Mouse (Mus musculus) intestine, embryonic 15.5 days (tissue): ENCODE results near the gene Diexf. TPM values are rescaled to one million over a fixed set of nuclear protein-coding genes. Genes with fewer than 3 reads are reported as not detected.

Experiments used
- ATAC-seq: fragments of 200-750 bp; cut with Nextera tagmentation; 2 replicates; pipeline ENCODE4 v1.8.0; 2017; ENCODE audit warnings: moderate TSS enrichment, moderate library complexity
- H3K27ac ChIP-seq: fragments of 300-500 bp; sonication (generic); 2 replicates; pipeline ENCODE4 v1.5.1; 2015; ENCODE audit warnings: mild to moderate bottlenecking, inconsistent platforms
- H3K27me3 ChIP-seq: fragments of 300-500 bp; sonication (generic); replicated peaks from 2 replicates; pipeline ENCODE4 v1.6.1; 2015; ENCODE audit warnings: inconsistent platforms
- H3K36me3 ChIP-seq: fragments of 300-500 bp; sonication (generic); 2 replicates; pipeline ENCODE4 v1.6.1; 2015; ENCODE audit warnings: inconsistent platforms
- H3K4me1 ChIP-seq: fragments of 300-500 bp; sonication (generic); replicated peaks from 2 replicates; pipeline ENCODE4 v1.6.1; 2015; ENCODE audit warnings: inconsistent platforms
- H3K4me2 ChIP-seq: fragments of 300-500 bp; sonication (generic); replicated peaks from 2 replicates; pipeline ENCODE4 v1.6.1; 2015; ENCODE audit warnings: mild to moderate bottlenecking, inconsistent platforms
- H3K4me3 ChIP-seq: fragments of 300-500 bp; sonication (generic); replicated peaks from 2 replicates; pipeline ENCODE4 v1.5.1; 2015; ENCODE audit warnings: inconsistent platforms
- H3K9ac ChIP-seq: fragments of 300-500 bp; sonication (generic); 2 replicates; pipeline ENCODE4 v1.6.1; 2015; ENCODE audit warnings: inconsistent platforms
- H3K9me3 ChIP-seq: fragments of 300-500 bp; sonication (generic); 2 replicates; pipeline ENCODE4 v1.6.1; 2016; ENCODE audit warnings: inconsistent platforms
- WGBS: fragments of 180-500 bp; shearing (Covaris S2); methylation state at CpG from one replicate; pipeline ENCODE4 v1.1.7; 2015; 5-methylcytosine and 5-hydroxymethylcytosine counted together
- polyA plus RNA-seq: library from polyadenylated mRNA; unstranded; fragments of >200 nt; fragmentation: Nextera tagmentation; extraction: Ambion mirVana; gene quantifications from 2 replicates; pipeline ENCODE4 v1.2.1, GENCODE M21; 2015

Diexf gene
- polyA plus RNA-seq, 1 experiment from 2014 or later = 7.5 TPM

DNA sequence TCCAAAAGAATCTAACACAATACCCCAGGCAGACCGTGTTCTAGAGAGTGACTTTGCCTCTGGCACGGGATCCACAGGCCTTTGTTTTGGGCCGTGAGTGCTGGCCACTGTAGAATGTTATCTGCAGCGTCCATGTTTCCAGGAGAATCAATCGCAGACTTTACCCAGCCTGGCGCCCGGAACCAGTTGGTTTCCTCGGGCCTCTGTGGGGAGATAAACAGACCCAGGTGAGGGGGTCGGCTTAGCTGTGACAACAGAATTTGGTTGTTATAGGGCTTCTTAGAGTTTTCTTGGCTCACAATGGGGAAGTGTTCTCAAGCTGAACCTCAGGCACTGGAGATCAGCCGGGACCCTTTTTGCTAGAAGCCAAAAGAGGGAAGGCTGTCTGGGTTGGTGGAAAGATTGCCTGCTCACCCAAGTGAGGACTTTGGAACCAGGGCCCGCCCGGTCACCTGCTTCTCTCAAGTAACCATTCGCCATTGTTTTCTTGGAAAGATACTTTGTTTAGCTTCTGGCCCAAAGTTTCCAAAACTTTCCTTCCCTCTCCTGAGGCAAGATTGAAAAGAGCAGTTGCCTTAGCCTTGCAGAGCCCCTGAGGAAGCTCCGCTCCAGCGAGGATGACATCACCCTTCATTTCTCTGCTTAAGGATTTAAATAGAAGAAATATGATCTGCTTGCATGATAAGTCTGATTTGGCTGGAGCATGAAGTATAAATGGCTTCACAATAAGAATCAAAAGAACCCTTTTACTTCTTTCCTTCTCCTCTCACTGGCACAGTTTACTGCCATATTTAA lies 26.4 kb upstream of the Diexf start:
- H3K4me2 ChIP-seq = peak overlapping the region; percentile 66
- peaks cover 15% of the 10 kb centered on the region for H3K27me3 ChIP-seq
- no peaks in the 10 kb centered on the region for H3K9me3 ChIP-seq
- no peak overlapping the region for H3K9ac ChIP-seq
- H3K4me3 ChIP-seq = peak overlapping the region; percentile 10
- no peak for ATAC-seq
- 49% methylated on average over 15 of the region's 15 CpGs for WGBS
- peak overlapping the region; percentile 77 for H3K27ac ChIP-seq
- peaks cover 22% of the 10 kb centered on the region for H3K4me1 ChIP-seq
- no peaks in the 10 kb centered on the region for H3K36me3 ChIP-seq

DNA sequence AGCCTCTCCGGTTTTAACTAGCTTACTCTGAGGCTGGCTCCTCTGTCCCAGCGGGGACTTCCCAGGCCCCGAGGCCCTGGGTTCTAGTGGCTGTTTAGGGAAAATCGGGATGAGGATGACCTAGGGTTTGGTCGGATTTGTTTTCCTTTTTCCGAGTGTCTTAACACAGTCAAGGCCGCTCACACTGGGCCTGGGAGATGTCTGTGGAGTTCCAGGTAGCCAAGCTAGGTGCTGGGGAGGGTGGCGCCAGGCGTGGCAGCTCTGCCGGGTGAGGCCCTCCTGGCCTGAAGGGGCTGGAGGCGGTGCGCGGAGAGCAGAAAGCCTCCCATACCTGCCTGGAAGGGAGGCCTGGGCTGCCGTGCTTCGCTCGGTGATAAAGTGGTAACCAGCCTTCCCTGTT lies 23.5 kb upstream of the Diexf start:
- no peaks in the 10 kb centered on the region for H3K36me3 ChIP-seq

DNA sequence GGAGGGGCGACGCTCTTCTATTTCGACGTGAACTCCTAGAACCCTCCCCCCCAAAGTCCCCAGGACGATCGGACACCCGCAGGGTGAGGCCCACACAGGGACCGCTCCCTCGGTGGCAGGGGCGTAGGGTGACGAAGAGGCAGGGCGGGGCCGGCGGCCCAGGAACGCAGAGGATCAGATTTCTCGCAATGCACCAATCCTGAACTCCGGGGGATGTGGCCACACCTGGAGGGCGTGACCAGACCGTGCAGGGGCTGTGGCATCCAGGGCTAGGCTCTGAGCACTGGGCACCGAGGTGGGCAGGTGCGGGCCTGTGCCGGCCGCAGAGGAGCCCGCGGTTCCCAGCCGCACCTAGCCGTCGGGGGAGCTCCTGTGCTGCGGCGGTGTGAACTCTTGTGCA lies 22.8 kb upstream of the Diexf start, which contains the start of gene Irf6:
Gene Irf6, plus strand, starts transcription at position 240 of the 400 bp plus-strand sequence.
- Histone ChIP-seq H3K4me3 (peak within 1 kb of the TSS; percentile 52), H3K9me3 (no peaks in the 10 kb centered on the region), H3K4me2 (peak within 1 kb of the TSS; percentile 66), H3K36me3 (no peaks in the 10 kb centered on the region), H3K9ac (peak within 1 kb of the TSS; percentile 64), H3K27ac (peak within 1 kb of the TSS; percentile 75), H3K27me3 (peaks cover 15% of the 10 kb centered on the region), H3K4me1 (peaks cover 11% of the 10 kb centered on the region)
- ATAC-seq = peak; percentile 96
- 2% methylated on average over 30 of the region's 30 CpGs for WGBS

More for the DNA sequence above, 23.5 kb upstream of the Diexf start:
- 33% methylated on average over 16 of the region's 16 CpGs for WGBS
- Histone ChIP-seq H3K4me2 (peak overlapping the region; percentile 66), H3K27me3 (peaks cover 15% of the 10 kb centered on the region), H3K27ac (peak overlapping the region; percentile 75), H3K9ac (peak overlapping the region; percentile 64), H3K4me1 (peaks cover 11% of the 10 kb centered on the region), H3K9me3 (no peaks in the 10 kb centered on the region), H3K4me3 (peak overlapping the region; percentile 52)
- peak; percentile 66 for ATAC-seq

DNA sequence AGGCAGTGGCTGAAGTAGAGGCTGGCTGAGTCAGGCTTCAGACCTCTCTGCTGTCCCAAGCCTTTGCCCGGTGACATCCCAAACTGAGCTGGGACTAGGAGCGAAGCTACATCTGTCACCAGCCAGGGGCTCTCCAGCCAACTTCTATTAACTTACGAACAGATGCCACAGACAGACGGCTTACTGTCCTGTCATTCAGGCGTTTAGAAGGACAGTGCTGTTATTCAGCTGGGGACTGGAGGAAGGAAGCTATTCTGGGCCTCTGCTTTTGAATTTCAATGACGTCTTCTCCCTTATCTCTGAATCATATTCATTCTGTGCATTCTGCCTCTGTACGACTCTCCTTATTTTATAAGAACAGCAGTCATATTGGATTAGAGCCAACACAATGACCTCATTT lies 21.1 kb upstream of the Diexf start:
- 46% methylated on average over 7 of the region's 7 CpGs for WGBS

DNA sequence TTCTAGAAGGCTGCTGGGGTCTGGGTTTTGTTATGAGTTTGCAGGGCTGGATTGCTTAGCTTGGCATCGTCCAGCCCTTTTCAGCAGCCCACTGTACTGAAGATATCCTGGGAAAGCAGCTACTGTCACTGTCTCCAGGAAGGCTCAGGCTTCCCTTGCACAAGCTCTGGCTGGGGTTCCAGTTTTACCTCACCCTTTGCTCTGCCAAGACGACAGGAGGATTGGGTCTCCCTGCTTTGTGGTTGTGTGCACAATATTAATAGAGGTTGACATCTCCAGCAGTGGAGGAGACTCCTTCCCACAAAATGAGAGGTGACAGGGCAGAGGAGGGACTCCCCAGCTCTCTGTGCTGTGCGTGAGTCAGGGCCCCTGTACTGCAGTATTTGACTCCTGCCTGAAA lies 19.2 kb upstream of the Diexf start:
- H3K4me2 ChIP-seq = no peak overlapping the region
- H3K36me3 ChIP-seq = no peaks in the 10 kb centered on the region
- no peak overlapping the region for H3K27ac ChIP-seq
- no peaks in the 10 kb centered on the region for H3K9me3 ChIP-seq
- H3K4me1 ChIP-seq = peaks cover 9% of the 10 kb centered on the region
- WGBS = 50% methylated on average over 3 of the region's 3 CpGs
- peaks cover 12% of the 10 kb centered on the region for H3K27me3 ChIP-seq
- H3K4me3 ChIP-seq = no peak overlapping the region
- no peak for ATAC-seq
- H3K9ac ChIP-seq = no peak overlapping the region

More for the DNA sequence above, 21.1 kb upstream of the Diexf start:
- H3K4me3 ChIP-seq = no peak overlapping the region
- H3K4me1 ChIP-seq = peaks cover 9% of the 10 kb centered on the region
- H3K9ac ChIP-seq = no peak overlapping the region
- no peaks in the 10 kb centered on the region for H3K36me3 ChIP-seq
- no peak for ATAC-seq
- no peaks in the 10 kb centered on the region for H3K9me3 ChIP-seq
- no peak overlapping the region for H3K4me2 ChIP-seq
- no peak overlapping the region for H3K27ac ChIP-seq
- H3K27me3 ChIP-seq = peaks cover 15% of the 10 kb centered on the region

DNA sequence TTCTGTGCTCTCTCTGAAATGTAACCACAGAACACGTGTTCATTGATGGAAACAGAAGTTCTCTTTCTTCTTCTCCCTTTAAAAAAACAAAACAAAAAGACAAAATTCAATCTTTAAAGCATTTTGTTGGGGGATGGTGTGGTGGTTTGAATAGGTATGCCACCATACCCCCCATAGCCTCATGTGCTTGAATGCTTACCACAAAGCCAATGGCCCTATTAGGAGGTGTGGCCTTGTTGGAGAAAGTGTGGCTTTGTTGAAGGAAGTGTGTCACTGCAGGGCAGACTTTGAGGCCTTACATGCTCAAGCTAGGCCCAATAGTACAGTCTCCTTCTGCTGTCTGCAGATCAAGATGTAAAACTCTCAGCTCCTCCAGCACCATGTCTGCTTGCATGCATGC lies 16.3 kb upstream of the Diexf start:
- H3K27me3 ChIP-seq = no peaks in the 10 kb centered on the region
- H3K36me3 ChIP-seq = no peaks in the 10 kb centered on the region
- no peaks in the 10 kb centered on the region; the same call in none of the 2 replicates for H3K4me1 ChIP-seq
- 85% methylated on average over 1 of the region's 1 CpGs for WGBS
- H3K9me3 ChIP-seq = no peaks in the 10 kb centered on the region
- ATAC-seq = no peak
- no peak overlapping the region for H3K27ac ChIP-seq
- no peak overlapping the region for H3K4me3 ChIP-seq
- H3K4me2 ChIP-seq = no peak overlapping the region
- H3K9ac ChIP-seq = no peak overlapping the region

DNA sequence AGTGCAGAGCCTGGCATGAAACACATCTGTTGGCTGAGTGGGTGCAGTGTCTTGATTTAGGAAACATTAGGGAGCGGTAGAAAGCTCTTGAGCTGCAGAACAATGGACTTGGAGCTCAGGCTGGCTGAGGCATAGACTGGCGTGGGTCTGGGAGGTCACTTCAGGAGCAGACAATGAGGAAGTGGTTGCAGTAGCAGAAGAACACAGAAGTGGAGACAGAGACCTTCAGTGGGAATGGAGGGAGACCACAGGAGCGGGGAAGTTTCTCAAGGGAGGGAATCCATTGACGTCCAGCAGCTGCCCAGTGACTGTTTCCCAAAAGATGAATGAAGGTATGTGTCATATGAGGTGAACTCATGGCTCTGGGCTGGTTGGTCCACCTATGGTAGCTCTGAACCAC lies 15.0 kb upstream of the Diexf start:
- no peak overlapping the region for H3K27ac ChIP-seq
- 87% methylated on average over 4 of the region's 4 CpGs for WGBS
- H3K36me3 ChIP-seq = no peaks in the 10 kb centered on the region
- H3K27me3 ChIP-seq = no peaks in the 10 kb centered on the region
- no peak for ATAC-seq
- no peaks in the 10 kb centered on the region; the same call in 1 of the 2 replicates for H3K4me1 ChIP-seq
- no peak overlapping the region for H3K4me2 ChIP-seq
- no peak overlapping the region for H3K4me3 ChIP-seq
- H3K9me3 ChIP-seq = no peaks in the 10 kb centered on the region
- no peak overlapping the region for H3K9ac ChIP-seq

DNA sequence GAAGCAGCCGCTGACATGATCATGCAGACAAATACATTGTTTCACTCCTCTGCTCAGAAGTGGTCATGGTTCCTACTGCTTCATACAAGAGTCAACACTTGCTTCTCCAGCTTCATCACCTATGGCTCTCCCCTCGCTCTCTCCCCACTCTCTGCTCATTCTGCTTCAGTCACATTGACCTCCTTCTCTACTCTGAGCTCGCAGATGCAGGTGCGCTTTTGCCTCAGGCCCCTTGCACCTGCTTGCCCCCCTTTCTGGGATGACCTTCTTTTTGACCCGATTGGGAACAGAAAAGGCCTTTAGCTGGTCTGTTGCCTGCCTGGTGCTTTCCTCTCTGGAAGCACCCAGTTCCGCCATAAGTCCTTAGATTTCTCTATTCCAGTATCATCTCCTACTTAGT lies 14.4 kb upstream of the Diexf start:
- no peaks in the 10 kb centered on the region for H3K9me3 ChIP-seq
- H3K27me3 ChIP-seq = no peaks in the 10 kb centered on the region
- no peak overlapping the region for H3K4me2 ChIP-seq
- H3K4me1 ChIP-seq = no peaks in the 10 kb centered on the region; the same call in 1 of the 2 replicates
- no peaks in the 10 kb centered on the region for H3K36me3 ChIP-seq
- no peak overlapping the region for H3K4me3 ChIP-seq
- H3K9ac ChIP-seq = no peak overlapping the region
- no peak for ATAC-seq
- WGBS = 88% methylated on average over 6 of the region's 6 CpGs
- H3K27ac ChIP-seq = no peak overlapping the region

DNA sequence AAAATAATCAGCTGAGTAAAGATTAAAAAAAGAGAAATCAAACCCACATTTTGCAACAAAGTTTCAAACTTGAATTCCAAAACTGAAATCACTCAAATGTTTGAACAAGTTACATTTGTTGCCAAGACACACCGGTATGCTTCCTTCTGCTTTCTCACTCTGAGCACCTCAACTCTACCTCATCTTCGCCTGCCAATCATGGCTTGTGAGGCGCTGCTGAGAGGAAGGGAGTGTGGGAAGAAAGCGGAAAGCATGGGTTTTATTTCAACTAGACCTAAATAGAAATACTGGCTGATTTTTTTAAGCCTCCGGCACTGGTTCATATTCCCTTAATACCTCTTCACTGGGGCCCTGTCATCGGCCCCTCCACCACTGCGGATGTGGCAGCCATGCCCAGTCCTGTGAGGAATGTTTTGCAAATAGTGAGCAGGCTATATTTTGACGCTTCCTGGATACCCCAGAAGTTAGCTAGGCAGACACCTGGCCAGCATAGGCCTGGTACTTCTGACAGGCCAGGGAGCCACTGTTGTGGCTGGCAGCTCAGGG lies 12.5 kb upstream of the Diexf start:
- 80% methylated on average over 8 of the region's 8 CpGs for WGBS
- no peak overlapping the region for H3K27ac ChIP-seq

DNA sequence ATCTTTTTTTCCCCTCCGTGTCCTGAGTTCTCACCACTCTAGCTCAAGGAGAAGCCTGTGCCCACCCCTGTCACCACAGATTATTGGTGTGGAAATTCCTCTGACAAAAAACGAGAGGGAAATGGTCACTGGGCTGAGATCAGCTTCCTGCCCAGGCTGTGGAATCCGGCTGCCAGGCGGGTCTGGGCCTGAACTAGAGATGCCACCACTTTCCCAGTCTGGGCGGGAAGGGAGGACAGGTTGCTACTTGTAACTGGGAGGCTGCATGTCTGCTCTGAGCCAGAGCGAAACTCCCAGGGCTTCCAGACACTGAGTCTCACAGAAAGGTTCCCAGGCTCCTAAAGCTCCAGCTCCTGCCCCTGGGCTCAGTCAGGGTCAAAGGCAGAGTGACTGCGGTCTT lies 11.0 kb upstream of the Diexf start:
- Histone ChIP-seq H3K4me1 (0 out of 2 replicates have a peak, but pooled peaks cover 2% of the 10 kb centered on the region), H3K4me3 (no peak overlapping the region), H3K27ac (no peak overlapping the region), H3K9ac (no peak overlapping the region), H3K36me3 (no peaks in the 10 kb centered on the region), H3K9me3 (no peaks in the 10 kb centered on the region), H3K4me2 (no peak overlapping the region), H3K27me3 (no peaks in the 10 kb centered on the region)
- WGBS = 67% methylated on average over 7 of the region's 7 CpGs
- no peak for ATAC-seq

More for the DNA sequence above, 12.5 kb upstream of the Diexf start:
- H3K4me3 ChIP-seq = no peak overlapping the region
- H3K9me3 ChIP-seq = no peaks in the 10 kb centered on the region
- 0 out of 2 replicates have a peak, but pooled peaks cover 2% of the 10 kb centered on the region for H3K4me1 ChIP-seq
- H3K4me2 ChIP-seq = no peak overlapping the region
- no peak overlapping the region for H3K9ac ChIP-seq
- no peaks in the 10 kb centered on the region for H3K27me3 ChIP-seq
- ATAC-seq = no peak
- no peaks in the 10 kb centered on the region for H3K36me3 ChIP-seq

DNA sequence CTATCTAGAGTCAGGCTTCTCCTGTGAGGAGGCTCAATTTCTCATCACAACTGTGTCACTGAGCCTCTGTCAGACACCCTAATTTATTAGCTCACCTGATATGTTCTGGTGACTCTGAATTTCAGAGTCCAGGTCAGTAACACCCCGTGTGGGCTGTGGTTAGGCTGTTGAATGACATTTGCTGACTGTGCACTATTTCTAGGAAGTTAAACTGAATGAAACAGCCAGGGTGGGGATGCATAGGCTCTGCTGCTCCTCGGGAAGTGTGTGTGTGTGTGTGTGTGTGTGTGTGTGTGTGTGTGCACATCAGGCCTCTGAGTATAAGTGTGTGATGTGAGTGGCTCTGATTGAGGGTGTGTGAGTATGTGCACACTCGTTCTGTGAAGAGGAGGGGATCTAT lies 8.6 kb upstream of the Diexf start:
- peak; percentile 85 for ATAC-seq
- H3K36me3 ChIP-seq = no peaks in the 10 kb centered on the region
- H3K4me1 ChIP-seq = 0 out of 2 replicates have a peak, but pooled peaks cover 2% of the 10 kb centered on the region
- H3K4me3 ChIP-seq = no peak overlapping the region
- H3K27ac ChIP-seq = no peak overlapping the region
- H3K9ac ChIP-seq = no peak overlapping the region
- H3K4me2 ChIP-seq = no peak overlapping the region
- H3K9me3 ChIP-seq = no peaks in the 10 kb centered on the region
- H3K27me3 ChIP-seq = no peaks in the 10 kb centered on the region
- WGBS = 33% methylated on average over 3 of the region's 3 CpGs

DNA sequence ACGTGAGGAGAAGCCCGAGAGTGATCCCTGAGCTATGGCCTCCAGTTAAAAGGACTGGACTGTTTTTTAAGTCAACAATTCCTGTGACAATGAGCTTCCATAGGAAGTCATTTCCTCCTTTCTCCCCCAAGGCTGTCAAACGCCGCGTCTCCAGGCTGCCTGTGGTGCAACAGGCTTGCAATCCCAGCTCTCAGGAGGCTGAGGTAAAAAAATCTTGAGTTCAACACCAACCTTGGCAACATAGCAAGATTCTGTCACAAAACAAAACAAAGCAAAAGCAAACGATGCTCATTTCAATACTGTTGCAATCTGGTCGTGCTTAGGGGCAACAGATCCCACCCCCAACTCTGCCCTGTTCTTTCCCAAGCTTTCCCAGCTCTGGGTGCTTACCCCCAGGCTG lies 8.0 kb upstream of the Diexf start:
- H3K27ac ChIP-seq = no peak overlapping the region
- no peak overlapping the region for H3K4me2 ChIP-seq
- no peak for ATAC-seq
- no peak overlapping the region for H3K9ac ChIP-seq
- 30% methylated on average over 7 of the region's 7 CpGs for WGBS
- H3K27me3 ChIP-seq = no peaks in the 10 kb centered on the region
- H3K36me3 ChIP-seq = no peaks in the 10 kb centered on the region
- H3K4me1 ChIP-seq = 0 out of 2 replicates have a peak, but pooled peaks cover 2% of the 10 kb centered on the region
- H3K9me3 ChIP-seq = no peaks in the 10 kb centered on the region
- H3K4me3 ChIP-seq = no peak overlapping the region
